Mouse (Mus musculus) cerebellum, adult 2 months (tissue): ENCODE measurements around the gene Mpv17l2.

Experiments
- CTCF ChIP-seq: fragments of 200-500 bp; IDR thresholded peaks from 2 replicates; pipeline ENCODE4 v1.5.1; 2011; ENCODE audit warnings: low read depth, mild to moderate bottlenecking, control low read depth, low read length, moderate library complexity, borderline replicate concordance; ENCODE audit not compliant: insufficient read depth
- POLR2A ChIP-seq: fragments of 200-500 bp; IDR thresholded peaks from 2 replicates; pipeline ENCODE4 v1.6.1; 2011; ENCODE audit warnings: low read length, control low read depth, borderline replicate concordance; ENCODE audit not compliant: insufficient read depth

DNA sequence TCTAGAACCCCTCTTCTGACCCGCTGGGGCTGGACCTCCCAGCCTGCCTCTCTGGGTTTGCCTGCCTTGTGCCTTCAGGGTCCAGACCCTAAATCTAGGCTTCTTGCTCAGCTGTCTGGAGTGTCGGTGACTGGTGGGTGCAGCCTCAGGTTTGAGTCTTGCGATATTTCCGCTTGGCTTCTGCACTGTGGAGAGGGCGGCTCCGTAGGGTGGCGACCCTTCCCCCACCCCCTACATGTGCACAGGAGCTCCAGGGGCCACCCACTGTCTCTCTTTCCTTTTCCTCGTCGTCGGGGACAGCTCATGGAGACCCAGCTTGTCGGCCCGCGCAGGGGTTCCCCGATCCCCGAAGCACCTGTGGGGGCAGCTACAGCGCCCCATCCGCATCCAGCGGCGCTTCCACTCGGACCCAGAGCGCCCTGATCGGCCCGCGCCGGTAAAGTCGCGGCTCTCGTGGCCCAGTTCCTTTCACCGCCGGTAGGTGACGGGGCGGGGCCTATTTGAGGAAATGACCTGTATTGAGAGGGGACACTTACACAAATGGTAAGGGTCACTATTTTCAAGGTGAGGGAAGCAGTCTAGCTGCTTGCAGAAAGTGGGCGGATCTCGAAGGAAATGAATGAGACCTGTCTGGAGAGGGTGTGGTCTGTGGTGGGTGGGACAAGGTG is 30.8 kb downstream of the Mpv17l2 start:
- TF ChIP-seq CTCF (0 out of 2 replicates have a peak, but pooled peaks have one; percentile 13), POLR2A (no peak)
